13 mouse cellular contexts compared by ENCODE assay signal in genomic region chr2:102543961-102544719, GRCm38 (mm10). TPM values are rescaled to one million over a fixed set of nuclear protein-coding genes. Genes with fewer than 3 reads are reported as not detected.
DNase-seq lines count a peak whose midpoint lies in the region; TF ChIP-seq lines count a peak whose summit lies in the region.
"Had no signal": no experiment of that assay in that cellular context is flagged by ENCODE, and none has a peak within 500 bp of the region (broad histone marks: within the 10 kb centered on the region; RNA-seq: fewer than 3 reads in every experiment).

No protein-coding gene starts in this region.

- no peak overlapping the region for H3K9ac ChIP-seq in ES-E14 (ENCODE audit: insufficient read depth, low read depth, low read length, poor library complexity, severe bottlenecking)
- H3K9ac ChIP-seq: intestine, embryonic 15.5 days; liver, embryonic 15.5 days had no signal

- H3K36me3 ChIP-seq in heart, embryonic 10.5 days, result no peaks in the 10 kb centered on the region
- no peaks in the 10 kb centered on the region for H3K36me3 ChIP-seq in ES-E14 (ENCODE audit: control insufficient read depth, insufficient read depth, low read length, poor library complexity, severe bottlenecking)
- H3K36me3 ChIP-seq: intestine, embryonic 15.5 days; liver, embryonic 15.5 days; midbrain, embryonic 10.5 days had no signal

- H3K9me3 ChIP-seq in heart, embryonic 10.5 days, result no peaks in the 10 kb centered on the region
- H3K9me3 ChIP-seq in ES-E14 (ENCODE audit: control insufficient read depth, insufficient read depth, low read depth, low read length), result no peaks in the 10 kb centered on the region
- H3K9me3 ChIP-seq: intestine, embryonic 15.5 days; liver, embryonic 15.5 days; midbrain, embryonic 10.5 days had no signal

- intact Hi-C loops in heart, postnatal 10 days (cut with DNase I), result no loop called here

- H3K27ac ChIP-seq in heart, embryonic 10.5 days, result no peak overlapping the region
- H3K27ac ChIP-seq in ES-E14 (ENCODE audit: insufficient read depth, low read depth, low read length, poor library complexity, severe bottlenecking), result no peak overlapping the region
- H3K27ac ChIP-seq: intestine, embryonic 15.5 days; left cerebral cortex, adult 2 months; liver, embryonic 15.5 days; midbrain, embryonic 10.5 days had no signal

- no peak overlapping the region for H3K4me3 ChIP-seq in heart, embryonic 10.5 days
- no peak overlapping the region for H3K4me3 ChIP-seq in ES-E14 (ENCODE audit: insufficient read depth in 1 of 2, low read depth in 1 of 2, low read length in 2 of 2, poor library complexity in 1 of 2, severe bottlenecking in 1 of 2)
- H3K4me3 ChIP-seq: intestine, embryonic 15.5 days; left cerebral cortex, adult 2 months; liver, embryonic 15.5 days; midbrain, embryonic 10.5 days had no signal

- peak; percentile 32 to 40 for DNase-seq in heart, postnatal 10 days
- no peak for DNase-seq in heart, embryonic 10.5 days (ENCODE audit: low spot score)
- DNase-seq in 3134 (ENCODE audit: extremely low read depth, insufficient read length, low spot score), result peak; percentile 11
- DNase-seq in ES-E14 (ENCODE audit: low read depth, low spot score), result peak; percentile 16
- peak; percentile 21 for DNase-seq in gastrocnemius, postnatal 10 days
- no peak for DNase-seq in ovary, postnatal 10 days (ENCODE audit: low spot score)
- DNase-seq in thymus, postnatal 36 days, result no peak
- no peak for DNase-seq in spleen, postnatal 14 days (ENCODE audit: low spot score in 2 of 2)
- DNase-seq: cerebellum, adult 11-12 months had no signal

- 40% methylated on average over 6 of the region's 6 CpGs for WGBS in heart, embryonic 10.5 days

- in situ Hi-C loops in ES-E14 (cut with MboI; ENCODE audit: low sequenced_read_pairs in 2 of 2, unreplicated experiment in 2 of 2), result no loop called here

- peaks cover 12% of the 10 kb centered on the region for H3K4me1 ChIP-seq in heart, embryonic 10.5 days
- 0 out of 4 replicates have a peak, but pooled peaks cover 0 to 2% of the 10 kb centered on the region in 2 experiments for H3K4me1 ChIP-seq in ES-E14 (ENCODE audit: control insufficient read depth in 2 of 2, insufficient read depth in 2 of 2, low read length in 2 of 2, poor library complexity in 1 of 2)
- H3K4me1 ChIP-seq: liver, embryonic 15.5 days; midbrain, embryonic 10.5 days had no signal

- peaks cover 12% of the 10 kb centered on the region; the same call in 1 of the 2 replicates for H3K27me3 ChIP-seq in heart, embryonic 10.5 days (ENCODE audit: insufficient read depth, poor library complexity, severe bottlenecking)
- H3K27me3 ChIP-seq: intestine, embryonic 15.5 days had no signal

TF ChIP-seq in ES-E14, 5 proteins besides CTCF, POLR2A, EP300 and RAD21:
- TF ChIP-seq ZC3H11A (IDR thresholded peaks at IDR 0.05; ENCODE audit: borderline replicate concordance, low read depth, low read length), result no peak
- no peak for TF ChIP-seq MAFK (IDR thresholded peaks at IDR 0.05; ENCODE audit: insufficient read depth, low read depth, low read length)
- no peak for TF ChIP-seq ZNF384 (IDR thresholded peaks at IDR 0.05; ENCODE audit: low read depth, low read length)
- no peak for TF ChIP-seq CHD2 (IDR thresholded peaks at IDR 0.05; ENCODE audit: low read depth, low read length)
- no peak for TF ChIP-seq HCFC1 (IDR thresholded peaks at IDR 0.05; ENCODE audit: borderline replicate concordance, insufficient read depth, low read length)

RNA-seq across cellular contexts. Expression of gene Pamr1, which starts 5.7 kb away (rescaled TPM):
- 1 to 10 TPM; 8.9 to 9.7 TPM for total RNA-seq in heart, postnatal 10 days (2021)
- 0.64 and 1.9 TPM in 2 replicates for polyA plus RNA-seq in heart, embryonic 10.5 days (2016; fragmentation: Nextera tagmentation; extraction: Ambion mirVana)
- 0.49 and 1.4 TPM in 2 replicates for total RNA-seq in ES-E14 (2012; rRNA removed)
- total RNA-seq in gastrocnemius, postnatal 10 days (2021), result 10 to 100 TPM; 20.7 to 30.6 TPM

Comparison
In these comparisons a context has a peak if more than half of its experiments do, and no peak if none do; other contexts are left out.
1. DNase-seq: peak in heart, postnatal 10 days (2 of 2), 3134 (single experiment), ES-E14 (single experiment) and gastrocnemius, postnatal 10 days (single experiment); none in heart, embryonic 10.5 days (single experiment), ovary, postnatal 10 days (single experiment), thymus, postnatal 36 days (0 of 2) and spleen, postnatal 14 days (0 of 2).